Mouse (Mus musculus): ENCODE data around the gene Gsk3b. TPM values are rescaled to one million over a fixed set of nuclear protein-coding genes. Genes with fewer than 3 reads are reported as not detected.
A peak's percentile ranks its signal among the peaks of the same experiment; 100 is the strongest.
"Not testable (repeated sequence)": the region's sequence is repeated elsewhere in the genome, so short reads cannot be mapped to it uniquely, and the experiment has no call there.

The Gsk3b gene
- total RNA-seq (2015) (43.8 and 49.7 TPM in 2 replicates), total RNA-seq (2017) (20.1 and 23.5 TPM in 2 replicates)

DNA sequence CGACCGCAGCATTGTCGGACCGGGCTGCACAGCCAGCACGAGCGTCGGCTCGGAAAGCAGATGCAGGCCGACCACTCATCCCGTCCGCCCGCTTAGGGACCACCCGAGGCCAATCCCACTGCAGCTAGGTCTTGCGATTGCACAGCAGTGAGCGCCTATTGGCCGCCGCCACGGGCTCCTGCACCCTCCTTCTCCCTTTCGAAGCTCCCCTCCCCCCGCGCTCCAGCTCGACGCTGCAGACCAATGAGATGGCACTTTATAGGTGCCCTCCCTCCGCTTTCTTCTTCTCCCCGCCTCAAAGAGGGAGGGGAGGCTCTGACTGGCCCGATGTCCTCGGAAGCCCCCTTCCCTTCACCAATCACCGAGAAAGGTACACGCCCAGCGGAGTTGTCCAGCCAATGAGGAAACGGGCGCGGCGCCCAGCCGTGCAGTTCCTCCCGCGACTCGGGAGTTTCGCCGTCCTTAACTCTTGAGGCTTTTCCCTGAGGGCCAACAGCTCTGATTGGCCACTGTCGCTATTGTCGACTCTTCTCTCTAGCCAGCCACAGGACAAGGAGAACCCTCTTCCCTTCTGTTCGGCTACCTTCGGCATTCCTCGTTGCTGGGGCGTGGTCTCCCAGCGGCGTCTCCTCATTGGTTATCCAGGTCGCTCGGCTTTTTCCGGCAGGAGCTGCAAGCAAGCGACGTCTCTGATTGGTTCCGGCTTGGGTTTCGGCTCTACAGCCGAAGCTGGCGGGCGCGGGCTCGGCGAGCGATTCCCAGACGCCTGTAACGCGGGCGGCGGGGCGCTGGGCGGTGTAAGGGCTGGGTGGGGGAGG, at the start of gene Gsk3b:
Gene Gsk3b (plus strand): TSS at position 373 of the 818 bp plus-strand sequence.
- ATAC-seq (replicated peaks; ENCODE audit: poor library complexity): peak; percentile 76

DNA sequence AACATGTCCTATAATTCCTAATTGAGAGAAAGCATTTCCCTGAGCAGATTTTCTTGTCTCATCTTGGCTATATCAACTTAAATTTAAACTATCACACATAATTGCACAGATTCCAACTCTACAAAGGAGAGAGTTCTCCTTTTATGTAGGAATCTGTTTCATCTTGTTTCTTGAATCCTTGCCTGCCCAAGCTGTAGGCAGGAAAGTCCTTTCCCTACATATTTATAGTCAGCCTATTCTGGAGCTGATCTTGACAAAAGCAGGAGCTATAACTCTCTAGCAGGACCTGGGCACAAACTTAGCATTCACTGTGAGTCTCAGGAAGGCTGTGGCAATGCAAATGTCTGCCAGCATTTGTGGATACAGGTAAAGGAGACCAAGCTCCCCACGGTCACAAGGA, 46.6 kb upstream of the Gsk3b start:
- no peak for ATAC-seq (replicated peaks; ENCODE audit: poor library complexity)

DNA sequence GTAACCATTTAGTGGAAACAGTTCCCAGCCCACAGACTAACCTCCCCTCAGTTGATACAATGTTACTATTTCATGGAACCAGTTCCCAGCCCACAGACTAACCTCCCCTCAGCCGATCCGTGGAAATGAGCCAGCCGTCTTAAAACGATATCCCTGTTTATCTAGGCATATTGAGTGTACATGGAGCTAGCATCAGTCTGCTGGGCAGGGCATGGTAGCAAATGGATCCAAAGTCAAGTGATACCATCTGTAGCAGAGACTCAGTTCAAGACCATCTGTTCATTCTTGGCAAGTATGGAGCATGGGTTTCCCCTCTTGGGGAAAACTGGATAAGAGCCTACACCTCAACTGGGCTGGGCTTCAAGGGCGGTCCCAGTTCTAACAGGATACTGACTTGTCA, 44.2 kb upstream of the Gsk3b start:
- no peak for ATAC-seq (replicated peaks; ENCODE audit: poor library complexity)

DNA sequence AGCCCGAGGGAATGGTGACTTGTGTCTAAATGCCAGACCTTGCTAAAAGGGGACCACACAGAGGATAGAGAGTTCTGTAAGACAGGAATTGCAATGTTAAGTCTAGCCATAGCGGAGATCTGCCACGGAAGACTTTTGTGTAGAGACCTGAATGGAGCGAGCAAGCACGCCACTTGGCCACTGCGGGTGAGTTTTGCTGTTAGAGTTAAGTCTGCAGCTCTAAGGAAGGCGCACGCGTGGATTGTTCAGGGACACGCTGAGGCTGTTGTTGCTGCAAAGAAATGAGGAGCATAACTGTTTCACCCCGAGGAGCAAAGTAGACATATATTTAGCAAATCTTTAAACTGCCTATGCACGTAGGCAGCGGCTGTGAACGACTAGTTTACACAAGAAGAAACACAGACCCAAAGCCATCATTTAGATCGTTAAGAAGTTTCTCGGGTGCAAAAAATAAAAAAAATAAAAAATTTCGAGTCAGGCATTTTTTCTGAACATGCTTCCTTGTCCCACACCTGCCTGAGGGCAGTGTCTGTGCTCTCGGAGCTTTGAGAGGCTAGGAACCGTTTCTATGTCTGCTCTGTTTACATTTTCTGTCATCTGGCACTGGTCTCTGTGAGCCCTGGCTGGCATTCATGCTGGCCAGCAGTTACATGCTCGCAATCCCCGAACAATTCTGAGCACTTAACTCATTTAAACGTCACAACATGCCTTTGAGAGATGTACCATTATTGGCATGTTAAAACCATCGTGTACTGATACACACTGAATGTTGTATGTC, 40.8 kb upstream of the Gsk3b start:
- no peak for ATAC-seq (replicated peaks; ENCODE audit: poor library complexity)

DNA sequence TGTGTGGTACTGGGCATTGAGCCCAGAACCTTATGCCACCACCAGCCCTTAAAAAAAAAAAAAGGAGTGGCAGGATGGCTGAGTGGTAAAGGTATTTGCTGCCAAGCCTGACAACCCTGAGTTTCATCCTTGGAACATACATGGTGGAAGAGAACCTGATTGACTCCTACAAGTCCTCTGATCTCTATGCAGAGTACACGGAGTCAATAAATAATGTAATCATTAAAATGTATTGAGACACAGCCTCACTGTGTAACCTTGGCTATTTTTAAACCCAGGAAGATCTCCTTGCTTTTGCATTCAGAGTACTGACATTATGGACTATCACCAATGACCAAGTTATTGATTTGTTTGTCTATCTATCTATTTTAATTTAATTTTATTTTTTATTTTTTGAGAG, 30.9 kb upstream of the Gsk3b start:
- ATAC-seq (replicated peaks; ENCODE audit: poor library complexity): no peak

DNA sequence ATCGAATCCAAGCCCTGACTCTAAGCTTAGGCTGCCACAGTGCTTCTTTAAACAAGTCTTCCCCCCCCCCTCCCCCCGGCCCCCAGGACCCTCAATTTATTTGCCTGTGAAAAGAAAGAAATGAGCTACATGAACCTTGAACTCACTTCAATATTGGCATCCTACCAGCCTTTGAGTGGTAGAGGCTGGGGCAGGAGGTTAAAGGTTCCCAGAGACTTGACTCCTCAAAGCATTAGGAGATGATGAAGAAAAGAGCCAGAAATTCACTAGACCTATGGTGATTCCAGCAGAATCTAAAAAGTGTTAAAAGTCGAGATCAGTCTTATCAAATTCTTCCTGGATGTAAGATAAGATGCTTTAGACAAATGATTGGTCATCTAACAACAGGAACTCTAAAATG, 30.0 kb upstream of the Gsk3b start:
- ATAC-seq (replicated peaks; ENCODE audit: poor library complexity): no peak

GRCm38 (mm10) chr16:38059631-38060030, 29.2 kb upstream of the Gsk3b start:
- no peak for ATAC-seq (replicated peaks; ENCODE audit: poor library complexity)

DNA sequence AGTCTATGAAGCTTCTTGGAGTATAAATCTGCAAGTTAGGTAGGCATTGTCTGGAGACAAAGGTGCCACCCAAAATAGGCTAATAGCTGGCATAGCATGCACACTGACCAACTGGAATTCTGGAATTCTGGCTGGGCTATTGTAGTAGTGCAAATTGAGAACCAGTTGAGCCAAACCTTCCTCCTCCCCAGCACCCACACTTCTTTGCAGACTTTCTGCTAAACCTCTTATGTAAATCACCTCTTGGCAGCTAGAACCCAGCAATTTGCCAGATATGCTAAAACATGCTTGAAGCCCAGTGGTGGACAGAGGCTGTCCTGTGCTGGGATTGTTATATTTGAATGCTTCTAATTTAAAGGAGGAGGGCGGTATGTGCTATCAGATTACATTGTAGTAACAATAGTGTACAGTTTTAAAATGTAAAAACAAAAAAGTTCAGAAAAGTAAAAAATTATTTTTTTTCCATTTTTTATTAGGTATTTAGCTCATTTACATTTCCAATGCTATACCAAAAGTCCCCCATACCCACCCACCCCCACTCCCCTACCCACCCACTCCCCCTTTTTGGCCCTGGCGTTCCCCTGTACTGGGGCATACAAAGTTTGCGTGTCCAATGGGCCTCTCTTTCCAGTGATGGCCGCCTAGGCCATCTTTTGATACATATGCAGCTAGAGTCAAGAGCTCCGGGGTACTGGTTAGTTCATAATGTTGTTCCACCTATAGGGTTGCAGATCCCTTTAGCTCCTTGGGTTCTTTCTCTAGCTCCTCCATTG, 14.8 kb upstream of the Gsk3b start:
- not testable (repeated sequence) for ATAC-seq (replicated peaks; ENCODE audit: poor library complexity)

DNA sequence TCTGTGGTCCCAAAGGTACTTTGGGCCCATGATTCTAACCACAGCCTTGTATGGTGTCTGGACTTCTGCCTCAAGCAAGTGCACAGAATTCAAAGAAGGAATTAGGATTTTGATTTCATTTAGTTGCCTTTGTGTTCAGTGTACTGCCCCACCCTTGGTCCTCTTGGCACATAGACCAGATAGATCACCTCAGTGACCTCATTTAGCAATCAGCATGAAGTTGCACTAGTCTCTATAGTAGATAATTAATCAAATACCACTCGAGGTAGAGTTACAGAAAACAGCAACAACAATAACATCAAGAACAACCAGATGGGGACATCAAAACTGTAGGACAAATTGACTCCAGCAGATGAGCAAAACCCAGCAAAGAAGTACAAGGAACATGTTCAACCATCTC, 8.6 kb upstream of the Gsk3b start:
- no peak for ATAC-seq (replicated peaks; ENCODE audit: poor library complexity)

GRCm38 (mm10) chr16:38087231-38087630, 1.6 kb upstream of the Gsk3b start:
- no peak for ATAC-seq (replicated peaks; ENCODE audit: poor library complexity)

GRCm38 (mm10) chr16:38087645-38088125, 1.1 kb upstream of the Gsk3b start:
- no peak for ATAC-seq (replicated peaks; ENCODE audit: poor library complexity)

GRCm38 (mm10) chr16:38088126-38088628, 624 bp upstream of the Gsk3b start:
- ATAC-seq (replicated peaks; ENCODE audit: poor library complexity): peak; percentile 4

GRCm38 (mm10) chr16:38089447-38090170, 808 bp downstream of the Gsk3b start:
- peak; percentile 1 for ATAC-seq (replicated peaks; ENCODE audit: poor library complexity)

DNA sequence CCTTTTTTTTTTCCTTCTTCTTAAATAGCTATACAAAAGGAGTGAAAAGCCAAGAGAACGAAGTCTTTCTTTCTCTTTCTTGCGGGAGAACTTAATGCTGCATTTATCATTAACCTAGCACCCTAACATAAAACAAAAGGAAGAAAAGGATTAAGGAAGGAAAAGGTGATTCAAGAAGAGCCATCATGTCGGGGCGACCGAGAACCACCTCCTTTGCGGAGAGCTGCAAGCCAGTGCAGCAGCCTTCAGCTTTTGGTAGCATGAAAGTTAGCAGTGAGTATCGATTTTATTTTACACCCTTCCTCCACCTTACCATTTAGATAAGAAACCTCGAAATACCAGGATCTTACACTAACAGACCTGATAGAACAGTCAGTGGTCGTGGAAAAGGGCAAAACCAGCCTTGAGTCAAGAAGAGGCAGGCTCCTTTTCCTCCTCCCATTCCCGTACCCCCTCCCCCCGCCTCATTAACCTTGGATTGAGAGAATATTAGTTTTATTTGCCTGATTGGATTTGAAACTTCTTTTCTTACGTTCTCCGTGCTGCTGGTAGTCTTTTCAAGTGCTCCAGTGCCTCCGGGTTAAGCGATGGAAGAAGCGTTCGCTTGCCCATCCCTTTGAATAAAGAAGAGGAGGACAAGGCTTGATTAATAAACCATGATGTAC, 1.7 kb downstream of the Gsk3b start:
- no peak for ATAC-seq (replicated peaks; ENCODE audit: poor library complexity)

DNA sequence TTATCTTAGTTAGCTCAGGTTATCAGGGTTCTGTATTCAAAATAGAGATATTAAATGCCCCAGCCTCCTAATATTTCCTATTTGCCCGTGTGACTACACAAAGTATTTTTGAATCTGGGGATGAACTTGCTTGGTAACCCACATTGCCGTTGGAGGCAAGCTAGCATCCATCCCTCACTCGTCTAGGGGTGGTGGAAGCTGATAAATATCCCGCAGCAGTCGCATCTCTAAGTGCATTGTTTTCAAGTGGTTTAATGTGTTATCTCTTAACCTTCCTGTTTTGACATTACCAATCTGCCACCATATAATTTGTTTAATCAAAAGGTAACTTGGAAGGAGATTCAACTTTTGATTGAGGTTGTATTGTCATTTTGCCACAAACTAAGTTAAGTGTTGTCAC, 2.2 kb downstream of the Gsk3b start:
- ATAC-seq (replicated peaks; ENCODE audit: poor library complexity): no peak

- no peak for ATAC-seq (replicated peaks; ENCODE audit: poor library complexity)
Observed at GRCm38 (mm10) chr16:38091706-38092105, 2.9 kb downstream of the Gsk3b start.

GRCm38 (mm10) chr16:38092598-38092997, 3.8 kb downstream of the Gsk3b start:
- no peak for ATAC-seq (replicated peaks; ENCODE audit: poor library complexity)

- no peak for ATAC-seq (replicated peaks; ENCODE audit: poor library complexity)
Observed at GRCm38 (mm10) chr16:38095181-38095851, 6.5 kb downstream of the Gsk3b start.

GRCm38 (mm10) chr16:38097521-38097920, 8.7 kb downstream of the Gsk3b start:
- no peak for ATAC-seq (replicated peaks; ENCODE audit: poor library complexity)
